Mouse (Mus musculus): ENCODE data around the gene Cdkal1.

The Cdkal1 gene

GRCm38 (mm10) chr13:29194946-29195345, 660.5 kb downstream of the Cdkal1 start:
- in situ Hi-C loops (cut with MboI, MseI), result no loop called here

GRCm38 (mm10) chr13:29192697-29193096, 662.8 kb downstream of the Cdkal1 start:
- in situ Hi-C loops (cut with MboI, MseI), result no loop called here

- in situ Hi-C loops (cut with MboI, MseI), result no loop called here
These were observed 664.9 kb downstream of the Cdkal1 start for GRCm38 (mm10) chr13:29190548-29190947.

GRCm38 (mm10) chr13:29186748-29187147, 668.7 kb downstream of the Cdkal1 start:
- in situ Hi-C loops (cut with MboI, MseI), result no loop called here

GRCm38 (mm10) chr13:29185545-29185944, 669.9 kb downstream of the Cdkal1 start:
- in situ Hi-C loops (cut with MboI, MseI), result no loop called here

GRCm38 (mm10) chr13:29184545-29184944, 670.9 kb downstream of the Cdkal1 start:
- in situ Hi-C loops (cut with MboI, MseI), result no loop called here

- in situ Hi-C loops (cut with MboI, MseI), result no loop called here
These were observed 675.6 kb downstream of the Cdkal1 start for GRCm38 (mm10) chr13:29179861-29180260.

- in situ Hi-C loops (cut with MboI, MseI), result no loop called here
These were observed 676.2 kb downstream of the Cdkal1 start for GRCm38 (mm10) chr13:29179260-29179659.

- in situ Hi-C loops (cut with MboI, MseI), result no loop called here
These were observed 677.5 kb downstream of the Cdkal1 start for GRCm38 (mm10) chr13:29177889-29178486.

- in situ Hi-C loops (cut with MboI, MseI), result no loop called here
These were observed 686.1 kb downstream of the Cdkal1 start for GRCm38 (mm10) chr13:29169356-29169755.

GRCm38 (mm10) chr13:29164845-29165524, 690.5 kb downstream of the Cdkal1 start:
- in situ Hi-C loops (cut with MboI, MseI), result no loop called here

- in situ Hi-C loops (cut with MboI, MseI), result no loop called here
These were observed 692.5 kb downstream of the Cdkal1 start for GRCm38 (mm10) chr13:29162867-29163514.

- in situ Hi-C loops (cut with MboI, MseI), result no loop called here
These were observed 693.0 kb downstream of the Cdkal1 start for GRCm38 (mm10) chr13:29162444-29162843.

GRCm38 (mm10) chr13:29161436-29161835, 694.0 kb downstream of the Cdkal1 start:
- in situ Hi-C loops (cut with MboI, MseI), result no loop called here

- in situ Hi-C loops (cut with MboI, MseI), result no loop called here
These were observed 698.8 kb downstream of the Cdkal1 start for GRCm38 (mm10) chr13:29156703-29157102.

GRCm38 (mm10) chr13:29155297-29155696, 700.2 kb downstream of the Cdkal1 start:
- in situ Hi-C loops (cut with MboI, MseI), result no loop called here

GRCm38 (mm10) chr13:29150120-29150519, 705.4 kb downstream of the Cdkal1 start:
- in situ Hi-C loops (cut with MboI, MseI), result no loop called here

- in situ Hi-C loops (cut with MboI, MseI), result no loop called here
These were observed 706.1 kb downstream of the Cdkal1 start for GRCm38 (mm10) chr13:29149404-29149803.

- in situ Hi-C loops (cut with MboI, MseI), result no loop called here
These were observed 706.9 kb downstream of the Cdkal1 start for GRCm38 (mm10) chr13:29148616-29149015.

All from T-helper 1 cell (primary cell).